Mouse (Mus musculus) neural tube, embryonic 10.5 days (tissue): Measurements from ENCODE around the gene Smim15.
A peak's percentile ranks its signal among the peaks of the same experiment; 100 is the strongest.

ENCODE experiments used
- DNase-seq: peaks from one replicate; pipeline ENCODE4 v3.0.0-alpha.2; 2017; ENCODE audit warnings: low spot score; ENCODE audit errors: extremely low spot score

Gene Smim15

DNA sequence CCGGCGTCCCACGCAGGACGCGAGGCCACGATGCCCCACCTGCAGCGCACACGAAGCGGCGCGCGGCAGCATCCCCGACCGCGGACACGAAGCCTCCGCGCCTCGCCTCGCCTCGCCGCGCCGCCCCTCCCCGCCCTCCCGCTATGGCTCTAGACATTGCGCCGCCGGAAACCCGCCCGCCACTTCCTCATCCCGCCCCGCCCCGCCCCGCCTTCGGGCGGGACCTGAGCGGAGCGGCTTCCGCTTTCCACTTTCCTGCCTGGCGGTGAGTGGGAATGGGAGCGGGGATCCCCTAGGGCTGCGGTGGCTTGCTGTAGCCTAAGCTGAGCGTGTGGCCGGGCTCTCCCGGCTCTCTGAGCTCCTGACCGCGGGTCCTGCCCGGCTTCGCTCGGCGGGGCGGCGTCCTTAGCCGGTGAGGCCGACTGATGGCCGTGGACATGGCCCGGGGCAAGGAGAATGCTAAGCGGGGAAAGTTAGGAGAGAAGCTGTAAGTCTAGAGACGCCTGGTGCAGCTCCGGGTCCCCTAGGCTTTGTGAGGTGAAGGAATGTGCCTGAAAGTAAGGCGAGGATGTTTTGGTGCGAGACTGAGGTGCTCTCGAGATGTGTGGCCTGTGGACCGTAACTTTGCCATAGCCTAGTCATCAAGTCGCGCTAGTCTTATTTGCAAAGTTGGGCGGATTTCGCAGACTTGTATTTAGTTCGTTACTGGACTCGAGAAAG, at the start of gene Smim15:
Smim15 (plus strand) TSS at position 225 of the 720 bp plus-strand sequence.
- DNase-seq: peak; percentile 92

DNA sequence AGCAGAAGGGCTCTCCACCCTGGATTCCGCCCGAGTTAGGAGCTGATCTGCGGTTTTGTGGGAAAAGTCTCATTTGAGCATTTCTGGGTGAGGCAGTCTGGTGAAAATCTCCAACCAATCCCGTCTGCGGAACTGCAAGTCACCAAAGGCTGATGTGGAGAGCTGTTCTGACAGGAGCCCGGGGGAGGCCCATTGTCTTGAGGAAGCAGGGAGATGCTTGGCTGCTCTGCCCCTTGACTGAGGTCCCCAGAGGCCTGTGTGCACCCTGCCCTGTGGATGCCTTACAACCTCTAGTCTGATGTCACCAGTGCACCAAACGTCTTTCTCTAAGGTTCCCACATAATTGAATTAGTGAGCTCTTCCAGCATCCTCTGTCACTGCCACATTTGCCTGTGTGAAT, 49.0 kb upstream of the Smim15 start:
- no peak for DNase-seq

DNA sequence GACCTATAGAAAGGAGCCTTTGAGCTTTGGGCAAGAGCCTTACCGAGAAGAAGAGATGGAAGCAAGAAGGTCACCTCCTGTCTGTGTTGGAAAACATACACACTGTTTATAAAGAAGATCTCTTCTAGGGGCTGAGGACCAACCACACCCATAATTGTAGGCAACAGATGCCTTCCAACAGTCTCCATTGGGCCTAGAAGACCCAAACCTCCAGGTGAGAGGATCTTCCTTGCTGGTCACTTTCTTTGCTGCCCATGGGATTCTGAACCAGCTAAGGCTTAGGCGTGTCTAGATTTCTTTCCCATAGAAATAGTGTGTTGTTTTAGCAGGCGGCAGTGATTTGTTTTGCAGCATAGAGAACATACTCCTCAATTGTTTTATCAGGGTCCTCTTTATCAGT, 47.9 kb upstream of the Smim15 start:
- no peak for DNase-seq

DNA sequence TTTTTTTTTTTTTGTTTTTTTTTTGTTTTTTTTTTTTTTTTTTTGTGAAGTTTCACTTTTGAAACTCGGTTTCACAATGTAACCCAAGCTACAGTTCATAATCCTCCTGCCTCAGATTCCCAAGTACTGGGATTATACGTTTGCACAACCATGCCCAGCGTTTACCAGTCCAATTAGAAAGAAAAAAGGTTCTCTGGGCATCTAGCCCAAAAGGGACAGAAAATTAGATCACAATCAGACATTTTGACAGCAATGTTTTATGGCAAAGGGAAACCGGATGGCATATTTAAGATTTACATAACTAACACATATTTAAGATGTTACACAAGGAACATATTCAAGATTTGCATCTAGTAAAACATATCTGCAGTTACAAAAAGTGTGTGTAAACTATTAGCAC, 36.4 kb upstream of the Smim15 start:
- DNase-seq: no peak

DNA sequence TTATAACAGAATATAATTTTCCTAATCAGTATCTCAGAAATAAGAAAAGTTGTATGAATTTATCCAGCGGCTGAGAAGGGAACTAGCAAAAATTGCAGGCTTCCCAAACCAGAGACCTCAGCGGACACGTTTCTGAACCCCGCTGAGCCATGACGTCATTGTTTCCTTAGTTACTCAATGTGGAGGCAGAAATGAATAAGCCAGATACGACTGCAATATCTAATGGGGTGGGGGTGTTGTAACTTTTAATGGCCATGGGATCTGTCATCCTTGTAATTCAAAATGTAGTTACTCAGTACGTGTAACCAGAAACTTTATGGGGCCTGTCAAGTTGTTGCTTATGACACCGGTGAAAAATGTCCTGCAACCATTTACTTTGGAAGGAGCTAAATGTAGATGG, 31.1 kb upstream of the Smim15 start:
- DNase-seq: no peak

DNA sequence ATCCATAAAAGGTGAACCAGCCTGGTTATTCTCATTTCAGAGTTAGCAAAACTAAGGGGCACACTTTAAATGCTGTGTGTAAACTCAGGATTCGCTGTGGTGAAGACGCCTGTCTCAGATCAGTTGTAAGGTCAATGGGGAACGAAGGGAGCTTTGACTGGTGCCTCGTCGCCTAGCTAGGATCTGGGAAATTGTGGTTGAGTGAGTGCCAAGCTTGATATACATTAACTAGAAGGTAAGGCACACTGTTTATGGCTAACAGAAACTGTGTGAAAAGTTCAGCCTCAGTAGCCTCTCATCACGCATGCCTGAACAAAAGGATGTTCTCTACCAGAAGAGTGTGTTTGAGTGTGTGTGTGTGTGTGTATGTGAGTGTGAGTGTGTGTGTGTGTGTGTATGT, 30.4 kb upstream of the Smim15 start:
- DNase-seq: no peak

DNA sequence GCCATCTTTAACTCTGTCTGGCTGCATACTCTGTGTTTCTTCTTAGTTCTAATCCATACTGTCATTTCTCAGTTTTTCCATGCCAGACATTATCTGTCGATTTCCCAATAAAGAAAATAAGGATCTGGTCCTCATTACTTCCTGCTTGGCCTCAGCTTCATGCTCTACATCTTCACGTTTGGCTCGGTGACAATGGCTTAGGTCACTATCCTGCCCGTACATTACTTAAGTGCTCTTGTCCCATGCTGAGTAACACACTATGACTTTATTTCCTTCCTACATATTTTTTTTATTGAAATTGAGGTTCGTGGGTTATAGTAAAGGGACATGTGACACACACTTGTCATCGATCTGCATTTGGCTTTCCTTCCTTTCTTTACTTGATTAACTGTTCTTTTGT, 29.1 kb upstream of the Smim15 start:
- no peak for DNase-seq

DNA sequence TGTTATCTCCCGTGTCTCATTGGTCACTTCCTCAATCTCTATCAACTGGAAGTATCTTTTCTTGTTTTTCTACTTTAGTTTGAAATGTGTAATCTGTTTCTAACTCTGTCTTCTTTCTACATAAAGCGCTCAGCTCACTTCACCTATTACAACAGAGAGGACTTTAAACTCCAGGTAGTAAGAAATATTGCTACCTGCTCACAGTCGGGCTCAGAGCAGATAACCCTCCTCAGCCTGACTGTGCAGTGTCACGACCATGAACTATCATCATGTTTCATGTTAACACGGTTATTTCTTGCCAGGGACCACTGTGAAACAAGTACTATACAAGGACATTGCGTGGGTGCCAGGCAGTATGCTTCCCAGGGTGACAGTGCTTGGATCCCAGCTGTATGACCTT, 26.9 kb upstream of the Smim15 start:
- DNase-seq: no peak

DNA sequence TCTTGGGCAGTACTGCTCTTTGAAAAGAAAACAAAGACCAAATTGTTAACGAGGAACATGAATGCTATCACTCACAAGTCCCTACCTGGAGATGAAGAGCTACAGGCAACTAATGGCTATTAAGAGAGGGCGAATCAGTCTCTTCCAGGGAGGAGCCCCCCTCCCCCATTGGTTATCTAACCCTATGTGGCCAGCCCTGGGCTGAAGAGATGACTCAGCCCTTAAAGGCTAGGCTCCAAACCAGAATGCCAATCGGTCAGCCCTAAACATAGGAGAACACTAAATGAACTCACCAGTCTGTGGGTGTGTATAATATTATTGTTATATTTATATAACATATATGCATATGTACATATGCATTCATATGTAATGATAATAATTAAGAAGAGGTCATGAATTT, 18.4 kb upstream of the Smim15 start:
- no peak for DNase-seq

DNA sequence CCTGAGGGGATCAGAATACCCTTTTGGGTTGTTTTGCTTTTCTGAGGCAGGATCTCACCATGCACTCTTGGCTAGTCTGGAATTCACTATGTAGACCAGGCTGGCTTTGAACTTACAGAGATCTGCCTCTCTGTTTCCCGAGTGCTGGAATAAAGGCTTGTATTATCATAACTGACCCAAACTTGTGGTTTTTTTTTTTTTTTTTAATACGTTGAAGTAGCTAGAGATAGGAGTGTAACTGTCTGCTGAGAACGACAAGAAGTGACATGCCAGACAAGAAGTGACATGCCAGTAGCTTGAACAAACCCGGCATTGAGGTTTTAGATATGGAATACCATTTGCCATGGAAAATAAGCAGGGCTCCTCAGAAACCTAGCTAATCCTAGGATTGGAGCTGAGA, 11.5 kb upstream of the Smim15 start:
- DNase-seq: no peak

DNA sequence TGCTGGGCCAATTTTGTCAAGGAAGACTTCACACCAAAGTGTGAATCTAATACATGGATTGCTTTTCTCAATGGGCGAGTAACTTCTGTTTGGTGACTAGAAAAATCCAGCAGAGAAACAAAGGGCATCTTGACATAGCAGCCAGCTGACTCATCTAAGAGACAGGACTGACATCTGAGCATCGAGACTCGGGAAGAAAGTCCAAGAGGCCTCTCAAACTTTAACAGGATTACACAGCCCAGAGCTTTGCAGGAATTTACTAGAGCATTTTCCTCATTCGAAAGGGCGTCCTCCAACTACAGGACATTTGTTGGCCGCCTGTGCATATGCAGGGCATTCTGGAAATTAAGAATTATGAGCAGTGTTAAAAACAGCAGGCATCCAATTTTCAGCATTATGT, 4.9 kb upstream of the Smim15 start:
- no peak for DNase-seq

DNA sequence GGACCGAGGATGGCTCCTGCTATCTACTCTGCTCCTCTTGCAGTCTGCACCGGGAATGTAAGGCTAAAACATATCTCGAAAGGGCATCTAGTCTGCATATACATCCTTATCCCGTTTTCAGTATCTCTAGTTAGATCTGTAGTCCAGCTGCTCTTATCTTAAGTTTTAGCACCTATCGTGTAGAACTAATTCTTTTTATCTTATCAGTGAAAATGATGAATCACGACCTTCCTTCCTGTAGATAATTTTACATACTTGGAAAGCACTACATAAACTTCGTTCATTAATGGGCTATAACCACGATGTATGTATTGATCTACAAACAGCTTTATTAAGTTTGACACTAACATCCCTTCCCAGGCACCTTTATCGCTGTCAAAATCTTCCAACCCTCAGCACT, 4.3 kb upstream of the Smim15 start:
- no peak for DNase-seq

DNA sequence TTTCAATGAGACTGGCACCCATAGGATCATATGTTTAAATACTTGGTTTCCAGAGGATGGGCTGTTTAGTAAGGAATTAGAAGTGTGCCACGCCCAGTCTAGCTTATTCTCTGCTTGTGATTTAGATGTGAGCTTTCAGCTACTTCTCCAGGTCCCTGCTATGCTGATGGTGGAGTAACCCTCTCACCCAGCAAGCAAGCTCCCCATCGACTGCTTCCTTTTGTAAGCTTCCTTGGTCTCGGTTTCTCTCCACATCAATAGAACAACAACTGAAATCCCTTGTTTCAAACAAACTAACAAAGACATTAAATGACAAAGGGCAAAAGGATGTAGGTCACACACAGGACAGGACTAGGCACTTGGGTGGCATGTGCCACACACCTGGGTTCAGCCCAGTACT, 3.8 kb upstream of the Smim15 start:
- no peak for DNase-seq

DNA sequence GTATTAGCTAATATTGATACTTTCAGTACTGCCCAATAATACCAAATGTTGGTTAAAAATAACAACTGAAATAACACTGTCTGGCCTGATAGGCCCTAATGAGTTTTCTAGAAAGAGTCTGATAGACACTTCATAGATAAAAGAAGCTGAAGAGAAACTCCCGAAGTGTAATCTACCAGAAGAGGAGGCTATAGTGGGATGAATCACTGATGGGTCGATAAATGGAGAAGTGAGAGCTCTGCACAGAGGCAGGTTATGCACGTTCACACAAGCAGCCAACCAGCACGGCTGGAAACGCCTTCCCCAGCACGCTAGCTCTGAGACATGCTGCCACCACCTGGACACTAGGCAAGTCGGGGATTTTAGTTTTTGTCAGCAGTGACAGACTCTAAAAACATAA, 2.9 kb upstream of the Smim15 start:
- peak; percentile 60 for DNase-seq

DNA sequence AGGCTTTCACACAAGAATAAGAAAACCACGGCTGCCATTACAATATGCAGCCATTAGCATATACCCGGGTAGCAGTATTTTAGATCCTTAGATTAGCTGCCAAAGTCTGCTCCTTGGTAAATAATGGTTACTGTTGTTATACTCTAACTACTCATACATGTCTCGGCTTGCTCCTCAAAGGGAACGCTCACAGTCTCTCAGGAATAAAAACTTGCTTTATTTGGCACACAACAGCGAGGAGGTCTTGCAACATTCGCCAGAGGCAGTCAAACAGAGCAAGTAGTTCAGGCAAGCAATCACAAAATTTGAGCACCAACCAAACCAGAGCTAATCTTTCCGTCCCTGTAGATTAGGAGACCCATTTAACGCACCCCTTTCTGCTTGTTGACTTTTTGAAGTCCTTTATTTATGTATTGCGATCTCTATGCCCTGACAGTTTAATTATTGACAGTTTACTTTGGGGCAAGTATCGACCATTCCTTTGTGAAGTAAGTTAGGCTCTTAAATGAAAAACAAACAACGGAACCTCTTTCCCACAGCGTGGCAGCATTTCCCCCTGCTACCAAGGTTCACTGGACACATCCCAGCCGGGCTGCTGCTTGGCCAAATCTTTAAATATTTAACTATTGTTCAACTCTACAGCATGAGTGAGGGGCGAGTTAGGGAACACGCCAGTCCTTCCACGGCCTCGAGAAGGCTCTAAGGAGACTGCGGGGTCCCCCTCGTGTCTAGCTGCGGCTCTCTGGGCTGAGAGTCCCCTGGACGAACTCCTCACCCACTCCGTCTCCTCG, 620 bp upstream of the Smim15 start:
- no peak for DNase-seq

DNA sequence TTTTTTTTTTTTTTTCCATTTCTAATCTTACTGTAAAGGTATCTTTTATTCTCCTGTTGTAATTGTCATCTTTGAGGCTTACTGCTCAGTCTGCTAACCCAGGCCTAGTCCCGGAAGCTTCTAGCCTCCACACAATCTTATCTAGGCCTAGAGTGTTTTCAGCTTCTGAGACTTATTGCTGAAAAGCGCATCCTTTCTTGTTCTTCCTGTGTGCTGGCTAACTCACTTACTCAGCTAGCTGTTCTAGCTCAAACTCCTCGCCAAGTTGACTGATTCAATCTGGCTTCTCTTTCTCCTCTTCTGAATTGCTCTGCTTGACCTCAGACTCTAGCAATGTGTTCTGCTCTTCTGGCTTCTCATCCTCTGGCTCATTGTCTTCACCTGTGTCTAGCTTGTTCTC, 1.4 kb downstream of the Smim15 start:
- DNase-seq: no peak

DNA sequence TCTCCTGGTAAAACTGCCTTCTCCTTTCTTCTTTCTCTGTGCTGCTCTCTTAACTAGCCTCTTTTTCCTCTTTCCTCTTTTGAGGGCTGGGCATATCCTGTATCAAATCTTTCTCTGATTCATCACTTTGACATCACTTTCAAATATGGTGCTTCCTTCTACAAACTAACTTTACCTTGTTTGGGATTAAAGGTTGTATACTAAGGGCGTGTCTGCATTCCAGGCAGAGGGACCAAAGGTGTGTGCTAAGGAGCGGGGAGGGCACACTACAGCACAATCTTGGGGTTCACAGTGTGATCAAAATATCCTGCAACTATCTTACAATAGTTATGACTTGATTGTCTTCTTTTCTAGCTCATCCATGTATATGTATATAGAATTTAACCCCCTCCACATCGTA, 1.8 kb downstream of the Smim15 start:
- no peak for DNase-seq

DNA sequence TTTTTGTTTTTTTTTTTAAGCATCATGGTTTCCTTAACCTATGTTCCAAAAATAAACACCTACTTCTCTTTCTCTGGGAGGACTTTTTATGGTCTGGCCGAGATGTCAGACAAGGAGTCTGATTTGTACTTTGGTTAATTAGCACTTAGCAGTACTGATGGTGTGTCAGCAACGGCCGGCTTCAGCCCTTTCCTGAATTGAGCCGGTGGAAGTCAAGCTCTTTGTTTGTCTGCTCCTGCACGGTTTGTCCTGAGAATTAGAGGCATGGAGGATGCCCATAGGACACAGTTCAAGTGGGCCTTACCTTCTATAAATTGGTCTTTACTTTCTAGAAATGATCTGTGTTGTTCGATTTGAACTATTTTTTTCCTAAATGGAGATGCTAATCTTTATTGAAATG, 2.6 kb downstream of the Smim15 start:
- DNase-seq: no peak

DNA sequence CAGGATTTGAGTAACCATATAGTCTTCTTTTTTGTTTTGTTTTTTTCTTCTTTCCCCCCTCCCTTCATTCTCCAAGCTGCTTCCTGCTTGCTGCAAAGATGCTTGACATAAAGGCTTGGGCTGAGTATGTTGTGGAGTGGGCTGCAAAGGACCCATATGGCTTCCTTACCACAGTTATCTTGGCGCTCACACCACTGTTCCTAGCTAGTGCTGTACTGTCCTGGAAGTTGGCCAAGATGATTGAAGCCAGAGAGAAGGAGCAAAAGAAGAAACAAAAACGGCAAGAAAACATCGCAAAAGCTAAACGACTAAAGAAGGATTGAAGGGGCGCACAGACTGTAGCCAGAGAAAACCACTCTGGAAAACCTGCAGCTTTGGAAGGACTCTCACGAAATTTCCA, 3.1 kb downstream of the Smim15 start:
- no peak for DNase-seq

DNA sequence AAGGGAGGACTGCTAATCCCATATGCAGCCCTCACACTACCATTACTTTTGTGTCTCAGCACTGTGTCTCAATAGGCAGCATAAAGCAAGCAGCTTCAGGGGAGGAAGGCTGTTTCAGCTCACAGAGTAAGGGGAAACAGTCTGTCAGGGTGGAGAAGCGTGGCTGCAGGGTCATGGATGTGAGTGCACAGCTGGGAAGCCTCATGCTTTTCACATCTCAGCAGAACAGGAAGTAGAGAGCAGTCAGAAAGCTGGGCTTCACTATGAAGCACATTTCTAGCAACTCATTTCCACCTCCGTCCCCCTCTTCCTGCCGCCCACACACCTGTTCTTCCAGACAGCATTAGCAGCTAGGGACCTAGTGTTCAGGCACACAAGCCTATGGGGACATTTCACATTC, 12.7 kb downstream of the Smim15 start:
- DNase-seq: no peak

DNA sequence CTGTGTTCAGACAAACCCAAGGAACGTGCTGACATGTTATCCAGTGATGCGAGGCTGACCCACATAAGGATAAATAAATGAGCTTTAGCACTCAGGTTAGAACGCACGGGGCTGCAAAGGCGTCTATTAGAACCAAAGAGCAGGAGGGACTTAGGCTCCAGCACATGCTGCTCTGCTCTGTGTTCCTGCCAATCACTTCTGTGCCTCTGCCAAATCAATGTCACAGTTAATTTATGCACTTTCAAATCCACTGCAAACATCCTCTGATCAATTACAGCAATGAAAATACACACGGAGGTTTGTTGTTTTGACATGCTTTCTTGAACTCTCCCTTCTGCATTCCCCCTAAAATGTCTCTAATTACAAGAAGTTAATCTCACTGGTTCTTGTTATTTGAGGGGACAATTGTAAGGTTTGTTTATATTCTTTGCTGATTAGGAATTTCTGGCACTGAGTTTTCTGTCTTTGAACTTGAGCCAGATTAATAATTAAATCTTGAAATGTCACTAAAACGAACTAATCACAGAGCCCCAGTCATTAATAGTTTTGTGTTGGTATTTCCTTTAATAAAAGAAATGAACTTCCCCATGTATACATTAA, 16.1 kb downstream of the Smim15 start:
- DNase-seq: no peak

DNA sequence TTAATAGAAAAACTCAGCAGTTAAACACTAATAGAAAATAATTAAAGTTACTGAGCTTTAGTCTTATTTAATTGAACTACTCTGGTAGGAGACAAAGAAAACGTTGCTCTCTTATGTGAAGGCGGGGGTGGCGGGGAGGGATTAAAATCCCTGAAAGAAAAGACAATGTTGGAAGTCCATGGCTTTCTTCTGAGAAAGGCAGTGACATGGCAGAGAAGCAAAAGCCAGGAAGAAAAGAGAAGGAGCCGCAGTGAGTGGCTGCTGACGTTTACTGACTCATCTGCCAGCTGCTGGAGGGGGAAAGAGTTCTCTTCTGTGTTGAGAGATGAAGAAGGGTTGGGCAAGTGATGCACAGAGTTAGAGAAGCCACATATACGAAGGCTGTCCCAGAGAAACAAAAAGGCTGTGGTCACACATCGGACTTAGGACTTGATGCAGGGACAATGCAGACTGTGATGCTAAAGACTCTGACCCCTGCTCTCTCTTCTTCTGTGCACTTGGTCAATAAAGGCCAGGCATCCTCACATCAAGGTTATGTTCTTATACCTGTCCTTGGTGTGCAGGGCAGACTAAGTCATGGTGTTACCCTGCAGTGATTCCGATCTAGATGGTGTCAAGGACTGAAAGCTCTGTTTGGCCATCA, 16.8 kb downstream of the Smim15 start:
- DNase-seq: no peak
